ENCODE assay signal across 31 mouse cellular contexts in genomic region chr12:75386731-75387130, GRCm38 (mm10). TPM values are rescaled to one million over a fixed set of nuclear protein-coding genes. Genes with fewer than 3 reads are reported as not detected.
DNase-seq lines count a peak whose midpoint lies in the region; ATAC-seq lines count a peak whose summit lies in the region.
"Had no signal": no experiment of that assay in that cellular context is flagged by ENCODE, and none has a peak within 500 bp of the region (broad histone marks: within the 10 kb centered on the region; RNA-seq: fewer than 3 reads in every experiment).

No protein-coding gene starts in this region.

- H3K27me3 ChIP-seq in limb, embryonic 11.5 days (ENCODE audit: control insufficient read depth, insufficient read depth, low read length): no peaks in the 10 kb centered on the region
- H3K27me3 ChIP-seq: embryonic facial prominence, embryonic 12.5 days; embryonic facial prominence, embryonic 15.5 days; hindbrain, embryonic 12.5 days; hindbrain, embryonic 15.5 days had no signal

- intact Hi-C loops in heart, postnatal 25 days (cut with DNase I): loop anchor here (5.0 kb wide), 2 partner anchors 74 to 1054 kb away; no protein-coding TSS in a partner anchor

- 0 out of 2 replicates have a peak, but pooled peaks have one; percentile 57 for ATAC-seq in limb, embryonic 11.5 days (ENCODE audit: insufficient number of reproducible peaks, low FRiP score, low TSS enrichment, low read depth)
- no peak for ATAC-seq in CD4-positive, CD25-positive, alpha-beta regulatory T cell, adult 4 months
- ATAC-seq: forebrain, embryonic 14.5 days; forebrain, postnatal 0 days; intestine, postnatal 0 days had no signal

- no peaks in the 10 kb centered on the region for H3K4me1 ChIP-seq in brown adipose tissue, adult 24 weeks (ENCODE audit: control insufficient read depth, insufficient read depth, insufficient read length, low read length)
- H3K4me1 ChIP-seq in limb, embryonic 11.5 days (ENCODE audit: control insufficient read depth, insufficient read depth, low read length): peaks cover 4% of the 10 kb centered on the region; the same call in 1 of the 2 replicates
- H3K4me1 ChIP-seq: embryonic facial prominence, embryonic 15.5 days; heart, embryonic 10.5 days; heart, embryonic 13.5 days; hindbrain, embryonic 12.5 days; hindbrain, embryonic 15.5 days had no signal

- no peak overlapping the region for H3K4me3 ChIP-seq in brown adipose tissue, adult 24 weeks (ENCODE audit: insufficient read depth, low read depth, low read length)
- no peak overlapping the region for H3K4me3 ChIP-seq in limb, embryonic 11.5 days (ENCODE audit: low read depth, low read length)
- H3K4me3 ChIP-seq: embryonic facial prominence, embryonic 12.5 days; embryonic facial prominence, embryonic 15.5 days; heart, embryonic 10.5 days; heart, embryonic 13.5 days; hindbrain, embryonic 12.5 days; hindbrain, embryonic 15.5 days had no signal

- H3K9me3 ChIP-seq in limb, embryonic 11.5 days (ENCODE audit: control insufficient read depth, low read length): no peaks in the 10 kb centered on the region
- H3K9me3 ChIP-seq: embryonic facial prominence, embryonic 12.5 days; embryonic facial prominence, embryonic 15.5 days; heart, embryonic 10.5 days; heart, embryonic 13.5 days; hindbrain, embryonic 12.5 days; hindbrain, embryonic 15.5 days had no signal

- DNase-seq in heart, adult 11 months: peak; percentile 93
- DNase-seq in heart, postnatal 25 days (ENCODE audit: low spot score): no peak
- DNase-seq in limb, embryonic 11.5 days (ENCODE audit: low spot score): no peak
- DNase-seq in lung, postnatal 14 days: no peak
- DNase-seq: adrenal gland, adult 8-10 months; adrenal gland, postnatal 25 days; B cell, adult 2 months; cerebellum, adult 18-20 months; cerebellum, adult 9-10 months; cerebellum, postnatal 25 days; forebrain, postnatal 0 days; heart, postnatal 14 days had no signal

- H3K9ac ChIP-seq in limb, embryonic 11.5 days (ENCODE audit: low read length): no peak overlapping the region
- H3K9ac ChIP-seq: embryonic facial prominence, embryonic 12.5 days; embryonic facial prominence, embryonic 15.5 days; forebrain, postnatal 0 days; heart, embryonic 13.5 days; hindbrain, embryonic 12.5 days; hindbrain, embryonic 15.5 days had no signal

- no peaks in the 10 kb centered on the region for H3K36me3 ChIP-seq in limb, embryonic 11.5 days (ENCODE audit: control insufficient read depth, insufficient read depth, low read length)
- H3K36me3 ChIP-seq: embryonic facial prominence, embryonic 12.5 days; embryonic facial prominence, embryonic 15.5 days; heart, embryonic 10.5 days; heart, embryonic 13.5 days; hindbrain, embryonic 12.5 days; hindbrain, embryonic 15.5 days had no signal

- H3K4me2 ChIP-seq in limb, embryonic 11.5 days (ENCODE audit: low read depth, severe bottlenecking): no peak overlapping the region
- H3K4me2 ChIP-seq: embryonic facial prominence, embryonic 12.5 days; embryonic facial prominence, embryonic 15.5 days; heart, embryonic 13.5 days; hindbrain, embryonic 12.5 days; hindbrain, embryonic 15.5 days had no signal

- WGBS in limb, embryonic 11.5 days: 85% methylated on average over 9 of the region's 9 CpGs

- H3K27ac ChIP-seq in brown adipose tissue, adult 24 weeks (replicated peaks; ENCODE audit: low read depth, low read length): peak overlapping the region; percentile 31; the same call in 1 of the 2 replicates
- no peak overlapping the region for H3K27ac ChIP-seq in limb, embryonic 11.5 days (replicated peaks; ENCODE audit: low read depth, low read length)
- H3K27ac ChIP-seq: embryonic facial prominence, embryonic 12.5 days; embryonic facial prominence, embryonic 15.5 days; heart, embryonic 10.5 days; heart, embryonic 13.5 days; hindbrain, embryonic 12.5 days; hindbrain, embryonic 15.5 days had no signal

RNA-seq across cellular contexts. Expression of gene Gphb5, which starts 29.9 kb away (rescaled TPM):
- total RNA-seq in heart, postnatal 25 days (2021): not detected
- polyA plus RNA-seq in brown adipose tissue, adult 24 weeks (2012; ENCODE audit: insufficient read depth, insufficient read length, missing spikeins): not detected in 2 replicates
- not detected in 2 replicates for polyA plus RNA-seq in limb, embryonic 11.5 days (2014; fragmentation: Nextera tagmentation; extraction: Ambion mirVana)
- polyA plus RNA-seq in CD4-positive, CD25-positive, alpha-beta regulatory T cell, adult 4 months (2017; shearing (Covaris generic)): under 1 TPM in 1 of 2 experiments, not detected in 1; 0.20 TPM
- total RNA-seq: adrenal gland, adult 8-10 months; adrenal gland, postnatal 25 days; common myeloid progenitor, adult 5-6 weeks; forebrain, postnatal 0 days; gastrocnemius, adult 8-10 months; gastrocnemius, postnatal 25 days; granulocyte monocyte progenitor cell, adult 5-6 weeks; heart, postnatal 14 days; hematopoietic stem cell, adult 5-6 weeks; MEL had no signal
- polyA plus RNA-seq: embryonic facial prominence, embryonic 15.5 days; forebrain, embryonic 11.5 days; forebrain, embryonic 14.5 days; forebrain, postnatal 0 days; frontal cortex, adult 2 months; heart, embryonic 10.5 days; heart, embryonic 13.5 days; hindbrain, embryonic 12.5 days; hindbrain, embryonic 15.5 days; intestine, embryonic 14.5 days; intestine, postnatal 0 days had no signal
